Comparison of ENCODE assay signal across 17 mouse cellular contexts in the genomic region with DNA sequence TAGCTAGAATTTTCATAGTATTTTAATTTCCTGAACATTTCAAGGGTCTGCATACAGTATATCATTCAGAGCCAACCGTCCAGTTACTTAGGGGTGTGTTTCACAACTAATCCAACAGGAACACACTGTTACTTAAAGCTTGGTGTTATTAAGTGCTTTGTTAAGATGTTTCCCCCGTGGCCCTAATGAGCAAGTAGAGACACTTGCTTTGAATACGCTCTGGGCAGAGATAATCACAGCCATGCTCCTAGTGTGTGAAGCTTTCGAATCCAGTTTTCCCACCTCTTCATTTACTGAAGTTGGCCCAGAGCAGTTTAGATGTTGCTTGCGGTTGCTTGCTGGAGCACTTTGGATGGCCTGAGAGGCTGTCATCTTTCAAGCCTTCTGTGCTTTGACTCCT.
"Had no signal": no experiment of that assay in that cellular context is flagged by ENCODE, and none has a peak within 500 bp of the region (broad histone marks: within the 10 kb centered on the region; RNA-seq: fewer than 3 reads in every experiment).

No protein-coding gene starts in this region.

- DNase-seq: cerebellum, adult 2 months; cerebellum, adult 8-10 months; cerebellum, adult 9-10 months; cerebellum, adult 9-11 months; cerebellum, postnatal 10 days; cerebellum, postnatal 14 days; cerebellum, postnatal 25 days; cerebellum, postnatal 36 days; embryo, embryonic 11 days; forebrain, postnatal 0 days; gastrocnemius, adult 2 months; gastrocnemius, postnatal 10 days; gastrocnemius, postnatal 14 days; gastrocnemius, postnatal 25 days; gastrocnemius, postnatal 36 days; heart, adult 18-20 months; heart, adult 2 months had no signal
